Mouse (Mus musculus): ENCODE results near the gene Kazald1.

DNA sequence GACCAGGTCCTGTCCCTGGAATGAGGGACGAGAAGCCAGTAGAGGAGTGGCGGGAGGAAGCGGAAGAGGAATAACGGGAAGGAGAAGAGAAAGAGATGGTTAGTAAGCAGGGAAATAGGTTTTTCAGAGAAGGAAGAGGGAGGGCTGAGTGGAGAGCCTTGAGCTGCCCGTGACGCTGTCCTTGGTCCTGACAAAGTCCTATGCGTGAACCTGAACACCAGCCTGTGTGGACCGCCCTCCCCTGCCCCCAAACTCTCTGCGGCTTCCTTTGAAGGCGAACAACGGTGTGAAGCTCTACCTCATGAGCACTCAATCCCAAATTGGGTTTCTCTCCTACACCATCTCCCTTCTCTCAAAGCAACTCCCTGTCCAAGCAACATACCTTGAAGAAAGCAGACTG is 22.8 kb downstream of the Kazald1 start:
- TF ChIP-seq E2F4 (IDR thresholded peaks at IDR 0.05; ENCODE audit: insufficient replicate concordance, low read depth, low read length) = no peak
- no peak for TF ChIP-seq IRF4 (IDR thresholded peaks at IDR 0.05; ENCODE audit: low read depth, low read length)
- no peak for TF ChIP-seq ZNF384 (IDR thresholded peaks at IDR 0.05; ENCODE audit: low read depth, low read length)
- no peak for TF ChIP-seq EP300 (IDR thresholded peaks at IDR 0.05; ENCODE audit: low read length)
- no peak for TF ChIP-seq CTCF (conservative IDR thresholded peaks at IDR 0.05 in 1 of 2, IDR thresholded peaks at IDR 0.05 in 1 of 2; ENCODE audit: low read depth in 2 of 2, low read length in 2 of 2)

All from CH12.LX (cell line).